Comparison of ENCODE assay signal across 22 mouse cellular contexts in genomic region chr16:6147957-6148356, GRCm38 (mm10).
DNase-seq lines count a peak whose midpoint lies in the region; ATAC-seq and TF ChIP-seq lines count a peak whose summit lies in the region.
"Had no signal": no experiment of that assay in that cellular context is flagged by ENCODE, and none has a peak within 500 bp of the region (broad histone marks: within the 10 kb centered on the region; RNA-seq: fewer than 3 reads in every experiment).

No protein-coding gene starts in this region.

- no peak overlapping the region for H3K4me3 ChIP-seq in kidney, adult 2 months (ENCODE audit: insufficient read depth, low read depth, low read length)
- no peak overlapping the region for H3K4me3 ChIP-seq in midbrain, postnatal 0 days (ENCODE audit: low read depth, low read length)
- no peak overlapping the region for H3K4me3 ChIP-seq in midbrain, embryonic 16.5 days (ENCODE audit: low read depth, low read length)
- H3K4me3 ChIP-seq in liver, postnatal 0 days (ENCODE audit: low read depth, low read length) = no peak overlapping the region
- H3K4me3 ChIP-seq: forebrain, embryonic 13.5 days; gastrocnemius, adult 2 months; heart, embryonic 10.5 days; hindbrain, embryonic 10.5 days; limb, embryonic 10.5 days had no signal

- ATAC-seq in midbrain, postnatal 0 days (ENCODE audit: low FRiP score) = no peak
- no peak for ATAC-seq in midbrain, embryonic 16.5 days
- ATAC-seq in liver, postnatal 0 days = no peak
- ATAC-seq: forebrain, embryonic 13.5 days had no signal

- no peak overlapping the region for H3K27ac ChIP-seq in kidney, adult 2 months (ENCODE audit: insufficient read depth, low read depth, low read length)
- no peak overlapping the region for H3K27ac ChIP-seq in midbrain, postnatal 0 days (ENCODE audit: low read depth, low read length)
- no peak overlapping the region for H3K27ac ChIP-seq in midbrain, embryonic 16.5 days (ENCODE audit: low read length)
- H3K27ac ChIP-seq in liver, postnatal 0 days (ENCODE audit: low read depth) = no peak overlapping the region
- H3K27ac ChIP-seq: forebrain, embryonic 13.5 days; gastrocnemius, adult 2 months; heart, embryonic 10.5 days; hindbrain, embryonic 10.5 days; limb, embryonic 10.5 days; stomach, postnatal 0 days had no signal

- no peak overlapping the region for H3K4me2 ChIP-seq in midbrain, postnatal 0 days (ENCODE audit: low read depth, low read length, poor library complexity, severe bottlenecking)
- H3K4me2 ChIP-seq in midbrain, embryonic 16.5 days (ENCODE audit: low read length) = no peak overlapping the region
- no peak overlapping the region for H3K4me2 ChIP-seq in liver, postnatal 0 days (ENCODE audit: low read depth, low read length)
- H3K4me2 ChIP-seq: forebrain, embryonic 13.5 days; lung, embryonic 14.5 days had no signal

- TF ChIP-seq EP300 in liver, postnatal 0 days (IDR thresholded peaks at IDR 0.05; ENCODE audit: low read depth) = no peak

- H3K9me3 ChIP-seq in midbrain, postnatal 0 days (ENCODE audit: low read length) = no peaks in the 10 kb centered on the region
- no peaks in the 10 kb centered on the region for H3K9me3 ChIP-seq in midbrain, embryonic 16.5 days (replicated peaks; ENCODE audit: control insufficient read depth, low read length, poor library complexity, severe bottlenecking)
- no peaks in the 10 kb centered on the region for H3K9me3 ChIP-seq in liver, postnatal 0 days (ENCODE audit: low read length)
- H3K9me3 ChIP-seq: forebrain, embryonic 13.5 days; heart, embryonic 10.5 days; hindbrain, embryonic 10.5 days; limb, embryonic 10.5 days had no signal

- no peak overlapping the region for H3K9ac ChIP-seq in midbrain, postnatal 0 days (replicated peaks; ENCODE audit: low read length, poor library complexity, severe bottlenecking)
- H3K9ac ChIP-seq in midbrain, embryonic 16.5 days (ENCODE audit: low read depth, low read length) = no peak overlapping the region
- no peak overlapping the region for H3K9ac ChIP-seq in liver, postnatal 0 days (replicated peaks)
- H3K9ac ChIP-seq: forebrain, embryonic 13.5 days; lung, embryonic 14.5 days had no signal

- WGBS in kidney, adult 2 months = 73% methylated on average over 7 of the region's 7 CpGs
- WGBS in midbrain, postnatal 0 days = 58% methylated on average over 7 of the region's 7 CpGs
- 59% methylated on average over 7 of the region's 7 CpGs for WGBS in midbrain, embryonic 16.5 days
- 70% methylated on average over 7 of the region's 7 CpGs for WGBS in liver, postnatal 0 days (ENCODE audit: insufficient replicate concordance)

- TF ChIP-seq CTCF in kidney, adult 2 months (conservative IDR thresholded peaks at IDR 0.05; ENCODE audit: insufficient read depth, insufficient read length, low read depth, low read length) = no peak
- TF ChIP-seq CTCF in midbrain, postnatal 0 days (IDR thresholded peaks at IDR 0.05) = no peak
- TF ChIP-seq CTCF in liver, postnatal 0 days (IDR thresholded peaks at IDR 0.05; ENCODE audit: low read depth) = no peak

- no peaks in the 10 kb centered on the region for H3K36me3 ChIP-seq in kidney, adult 2 months (ENCODE audit: control insufficient read depth, insufficient read depth, low read length)
- no peaks in the 10 kb centered on the region for H3K36me3 ChIP-seq in midbrain, postnatal 0 days (ENCODE audit: insufficient read depth, low read length)
- H3K36me3 ChIP-seq in midbrain, embryonic 16.5 days (ENCODE audit: control insufficient read depth, insufficient read depth, low read length) = no peaks in the 10 kb centered on the region
- no peaks in the 10 kb centered on the region for H3K36me3 ChIP-seq in liver, postnatal 0 days (replicated peaks; ENCODE audit: insufficient read depth, low read length)
- H3K36me3 ChIP-seq: heart, embryonic 10.5 days; hindbrain, embryonic 10.5 days; limb, embryonic 10.5 days had no signal

- H3K4me1 ChIP-seq in kidney, adult 2 months (ENCODE audit: control insufficient read depth, insufficient read depth, low read length) = no peaks in the 10 kb centered on the region
- H3K4me1 ChIP-seq in midbrain, postnatal 0 days (ENCODE audit: insufficient read depth, low read length) = peaks cover 3% of the 10 kb centered on the region; the same call in 1 of the 2 replicates
- 0 out of 2 replicates have a peak, but pooled peaks cover 3% of the 10 kb centered on the region for H3K4me1 ChIP-seq in midbrain, embryonic 16.5 days (ENCODE audit: control insufficient read depth, insufficient read depth, low read length)
- no peaks in the 10 kb centered on the region for H3K4me1 ChIP-seq in liver, postnatal 0 days (ENCODE audit: insufficient read depth)
- H3K4me1 ChIP-seq: heart, embryonic 10.5 days; hindbrain, embryonic 10.5 days; limb, embryonic 10.5 days had no signal

- peak; percentile 2 for DNase-seq in kidney, adult 2 months
- no peak for DNase-seq in kidney, adult 11 months
- peak; percentile 10 for DNase-seq in midbrain, postnatal 0 days (ENCODE audit: low spot score)
- peak; percentile 28 to 56 for DNase-seq in frontal cortex, adult 2 months (ENCODE audit: extremely low spot score in 1 of 2, low spot score in 1 of 2)
- DNase-seq in layer of hippocampus, postnatal 36 days = peak; percentile 19 to 37
- no peak for DNase-seq in liver, postnatal 0 days
- no peak for DNase-seq in spleen, postnatal 14 days (ENCODE audit: low spot score in 2 of 2)
- DNase-seq: adrenal gland, postnatal 25 days; cerebellum, adult 18-20 months; gastrocnemius, adult 2 months; kidney, adult 8-10 months; kidney, postnatal 14 days; lung, embryonic 14.5 days; lung, postnatal 4 days; thymus, postnatal 25 days had no signal

- TF ChIP-seq POLR2A in kidney, adult 2 months (IDR thresholded peaks at IDR 0.05; ENCODE audit: low read depth, low read length) = no peak

- no peaks in the 10 kb centered on the region; the same call in 1 of the 2 replicates for H3K27me3 ChIP-seq in kidney, adult 2 months (replicated peaks; ENCODE audit: control insufficient read depth, insufficient read depth, low read length)
- H3K27me3 ChIP-seq in midbrain, postnatal 0 days (ENCODE audit: insufficient read depth, low read length) = no peaks in the 10 kb centered on the region
- no peaks in the 10 kb centered on the region for H3K27me3 ChIP-seq in midbrain, embryonic 16.5 days (ENCODE audit: control insufficient read depth, insufficient read depth, low read depth, low read length)
- no peaks in the 10 kb centered on the region for H3K27me3 ChIP-seq in liver, postnatal 0 days (ENCODE audit: insufficient read depth, low read length)
- H3K27me3 ChIP-seq: CH12.LX; forebrain, embryonic 13.5 days had no signal

Comparison
In these comparisons a context has a peak if more than half of its experiments do, and no peak if none do; other contexts are left out.
1. DNase-seq: peak in kidney, adult 2 months (single experiment), midbrain, postnatal 0 days (single experiment), frontal cortex, adult 2 months (2 of 2) and layer of hippocampus, postnatal 36 days (2 of 2); none in kidney, adult 11 months (single experiment), liver, postnatal 0 days (single experiment) and spleen, postnatal 14 days (0 of 2).